Mouse (Mus musculus): ENCODE data around the gene Zgpat.

Gene Zgpat

DNA sequence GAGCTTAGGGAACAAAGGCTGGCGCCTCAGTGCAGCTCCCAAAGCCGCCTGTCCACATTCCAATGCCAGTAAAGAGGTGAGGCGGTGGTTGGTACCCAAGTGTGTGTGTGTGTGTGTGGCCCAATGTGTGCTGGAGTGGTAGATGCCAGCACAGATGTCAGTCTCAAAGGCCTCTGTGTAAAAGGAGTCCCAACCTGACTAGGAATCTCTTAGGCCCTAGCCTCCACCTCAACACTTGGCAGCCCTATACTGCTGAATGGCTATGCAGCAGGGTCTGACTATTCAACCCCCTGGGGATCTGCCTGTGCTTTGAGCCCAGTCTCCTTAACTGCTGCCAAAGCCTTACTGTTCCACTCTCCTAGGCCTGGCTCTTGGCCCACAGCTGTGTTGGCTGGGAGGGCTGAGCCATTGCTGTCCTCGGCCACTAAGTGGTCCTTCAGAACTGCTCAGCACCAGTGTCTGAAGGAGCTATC is 20.2 kb downstream of the Zgpat start:
- no peak for DNase-seq (ENCODE audit: low read depth in 1 of 2, low spot score in 2 of 2)

DNA sequence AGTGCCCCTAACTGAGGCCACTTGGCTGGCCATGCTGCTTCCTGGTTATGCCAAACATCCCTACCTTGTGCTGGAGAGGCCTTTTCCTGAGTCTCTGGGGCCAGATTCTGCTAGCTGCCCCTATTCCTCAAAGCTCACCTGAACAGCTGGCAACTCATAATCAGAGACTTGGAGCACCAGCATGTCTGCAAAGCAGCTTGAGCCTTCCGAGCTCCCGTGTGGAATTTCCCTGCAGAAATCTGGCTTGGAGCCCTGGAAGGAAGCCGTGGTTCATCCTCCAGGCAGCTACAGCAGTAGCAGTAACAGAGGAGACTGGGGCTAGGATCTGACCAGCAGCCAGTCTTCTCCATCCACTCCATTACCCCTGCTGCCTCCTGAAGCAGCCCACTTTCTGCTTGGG is 21.2 kb downstream of the Zgpat start:
- no peak for DNase-seq (ENCODE audit: low read depth in 1 of 2, low spot score in 2 of 2)

DNA sequence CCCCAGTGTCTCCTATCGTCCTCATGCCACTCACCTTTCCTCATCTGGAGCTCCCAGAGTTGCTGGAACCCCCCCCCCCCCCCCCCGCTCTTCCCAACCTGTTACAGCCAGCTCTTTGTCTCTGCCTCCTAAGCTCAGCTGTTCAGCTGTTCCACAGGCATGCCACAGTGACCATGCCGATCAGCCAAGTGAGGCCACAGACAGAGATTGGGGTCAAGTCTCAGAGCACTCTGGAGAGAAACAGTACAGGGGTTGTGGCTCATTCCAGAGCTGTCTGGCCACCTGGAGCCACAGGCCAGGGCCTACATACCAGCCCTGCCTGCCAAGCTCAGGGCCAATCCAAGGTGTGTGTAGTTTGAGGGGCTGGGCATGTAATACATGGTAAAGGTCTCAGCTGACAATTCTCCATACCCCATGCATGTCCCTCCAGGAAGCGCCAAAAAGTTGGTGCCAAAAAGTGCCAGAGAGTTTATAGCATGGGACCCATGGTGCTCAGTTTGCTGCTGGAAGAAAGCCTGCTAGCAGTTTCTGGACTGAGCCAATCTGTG is 22.0 kb downstream of the Zgpat start:
- no peak for DNase-seq (ENCODE audit: low read depth in 1 of 2, low spot score in 2 of 2)

DNA sequence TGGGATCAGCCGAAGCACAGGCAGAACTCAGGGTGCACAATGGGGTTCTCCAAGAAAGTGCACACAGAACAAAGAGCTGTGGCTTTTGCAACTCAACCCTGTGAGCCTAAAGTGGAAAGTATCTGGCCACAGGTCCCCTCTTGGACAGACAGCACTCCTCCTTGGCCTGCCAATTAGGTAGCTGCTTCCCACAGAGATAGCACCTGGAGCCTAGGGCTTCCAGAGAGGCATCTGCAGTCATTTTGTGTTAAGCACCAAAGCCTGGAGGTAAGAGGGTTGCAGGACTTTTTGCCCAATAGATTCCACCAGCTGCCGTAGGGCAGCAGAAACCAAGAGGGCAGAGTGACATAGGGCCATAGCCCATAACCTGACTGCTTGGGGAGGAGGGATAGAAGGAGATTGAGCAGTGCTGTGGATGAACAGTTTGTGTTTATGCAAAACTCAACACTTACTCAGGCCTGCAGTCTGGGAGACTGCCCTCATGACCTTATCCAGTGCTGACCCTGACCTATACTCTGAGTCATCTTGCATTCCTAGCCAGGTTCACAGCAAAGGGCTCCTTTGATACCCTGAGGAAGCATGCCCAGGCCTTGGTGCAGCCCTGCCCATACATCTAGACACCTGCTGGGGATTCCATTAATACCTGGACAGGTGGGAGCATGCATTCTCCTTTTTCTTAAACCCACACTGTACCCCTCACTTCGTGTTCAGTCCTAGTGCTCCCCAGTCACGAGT is 25.6 kb downstream of the Zgpat start:
- no peak for DNase-seq (ENCODE audit: low read depth in 1 of 2, low spot score in 2 of 2)

DNA sequence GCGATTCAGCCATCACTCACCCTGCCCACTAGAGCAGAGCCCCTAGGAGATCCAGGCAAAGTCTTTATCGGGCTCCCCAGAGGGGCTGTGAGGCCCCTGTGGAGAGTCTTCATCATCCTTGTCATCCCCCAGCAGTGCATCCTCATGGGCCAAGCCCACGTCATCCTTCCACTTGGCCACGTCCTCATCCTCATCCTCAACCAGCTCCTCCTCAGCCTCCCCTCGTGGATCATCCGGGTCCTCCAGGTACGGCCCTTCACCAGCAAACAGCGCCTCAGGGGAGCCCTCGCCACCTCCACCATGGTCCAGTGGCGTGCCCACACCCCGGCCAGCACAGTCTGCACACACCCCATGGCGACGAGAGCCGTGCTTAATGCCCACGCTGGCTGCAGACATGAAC is 26.3 kb downstream of the Zgpat start:
- no peak for DNase-seq (ENCODE audit: low read depth in 1 of 2, low spot score in 2 of 2)

DNA sequence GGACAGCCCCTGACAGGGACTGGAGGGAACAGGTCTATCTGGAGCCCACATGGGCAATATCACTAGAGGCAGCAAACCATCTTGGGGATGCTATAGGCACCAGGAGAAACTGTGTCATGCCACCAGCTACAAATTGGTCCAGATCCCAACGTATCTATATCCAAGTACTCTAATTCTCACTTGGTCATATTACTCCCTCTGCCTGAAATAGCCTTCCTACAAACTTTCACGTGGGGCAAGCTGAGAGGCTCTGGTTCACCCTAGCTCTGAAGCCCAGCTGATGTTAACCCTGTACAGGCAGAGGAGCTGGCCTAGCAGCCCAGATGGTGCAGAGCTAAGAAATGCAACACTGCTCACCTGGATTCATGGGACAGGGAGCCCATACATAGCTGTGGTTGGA is 26.8 kb downstream of the Zgpat start:
- DNase-seq (ENCODE audit: low read depth in 1 of 2, low spot score in 2 of 2) = no peak

DNA sequence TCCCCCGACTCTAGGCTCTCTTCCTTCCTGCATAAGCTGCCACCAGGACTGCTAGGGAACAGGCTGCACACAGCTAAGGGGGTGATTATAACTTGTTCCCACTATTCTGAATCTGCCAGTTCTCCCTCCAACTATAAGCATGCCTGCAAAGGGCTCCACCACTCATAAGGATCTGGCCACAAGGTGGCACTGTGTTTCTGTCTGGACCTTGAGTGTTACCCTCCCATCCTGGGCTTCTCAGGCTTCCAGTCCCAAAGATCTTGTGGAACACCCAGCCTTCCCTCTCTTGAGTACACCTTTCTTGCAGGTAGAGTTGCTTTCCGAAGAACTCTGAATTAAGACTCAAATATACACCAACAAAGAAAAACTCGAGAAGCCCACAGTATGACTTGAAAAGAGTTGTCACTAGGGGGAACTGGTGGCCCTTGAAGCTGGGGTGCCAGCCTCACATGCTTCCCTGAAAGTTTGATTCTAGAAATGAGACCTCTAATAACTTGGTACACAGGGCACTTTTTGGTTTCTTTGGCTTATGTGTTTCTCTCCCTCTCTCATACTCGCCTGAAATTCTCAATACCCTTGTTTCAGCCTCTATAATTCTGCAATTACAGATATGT is 28.0 kb downstream of the Zgpat start:
- DNase-seq (ENCODE audit: low read depth in 1 of 2, low spot score in 2 of 2) = peak; percentile 33 to 64

DNA sequence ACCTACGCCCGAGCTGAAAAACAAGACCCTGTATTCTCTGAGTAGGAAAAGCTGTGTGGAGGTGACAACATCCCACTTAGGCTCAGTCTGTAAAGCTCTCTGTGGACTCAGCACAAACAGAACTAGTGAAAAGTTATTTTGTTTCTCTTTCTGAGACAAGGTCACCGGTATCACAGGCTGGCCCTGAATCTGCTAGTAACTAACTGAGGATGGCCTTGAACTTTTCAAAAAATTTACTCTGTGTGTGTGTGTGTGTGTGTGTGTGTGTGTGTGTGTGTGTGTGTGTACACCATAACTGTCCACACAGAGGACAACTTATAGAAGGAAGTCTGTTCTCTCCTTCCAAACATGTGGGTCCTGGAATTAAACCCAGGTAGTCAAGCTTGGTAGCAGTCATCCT is 29.4 kb downstream of the Zgpat start:
- no peak for DNase-seq (ENCODE audit: low read depth in 1 of 2, low spot score in 2 of 2)

DNA sequence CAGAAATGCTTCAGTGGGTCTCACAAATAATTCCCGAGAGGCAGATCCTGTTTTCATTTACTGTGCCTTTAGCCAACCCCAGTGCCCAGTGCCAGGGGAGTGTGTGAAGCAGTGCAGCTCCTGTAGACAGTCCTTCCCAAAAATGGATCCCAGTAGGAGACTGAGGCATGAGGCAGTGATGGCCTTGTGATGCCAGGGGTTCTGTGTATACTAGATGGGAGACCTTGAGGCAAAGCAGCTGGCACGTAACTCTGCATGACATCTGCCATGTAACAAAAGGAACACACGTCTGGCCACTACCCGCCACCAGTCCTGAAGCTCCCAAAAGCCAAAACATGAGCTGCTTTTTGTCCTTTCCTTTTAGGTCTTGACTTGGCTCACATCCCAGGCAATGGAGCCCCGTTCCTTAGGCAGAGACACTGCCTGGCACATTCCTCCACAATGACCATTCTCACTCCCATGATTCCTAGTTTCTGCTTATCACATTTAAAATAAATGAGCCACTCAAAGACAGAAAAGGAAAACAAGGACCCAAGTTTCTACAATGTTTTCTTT is 32.6 kb downstream of the Zgpat start:
- DNase-seq (ENCODE audit: low read depth in 1 of 2, low spot score in 2 of 2) = no peak

DNA sequence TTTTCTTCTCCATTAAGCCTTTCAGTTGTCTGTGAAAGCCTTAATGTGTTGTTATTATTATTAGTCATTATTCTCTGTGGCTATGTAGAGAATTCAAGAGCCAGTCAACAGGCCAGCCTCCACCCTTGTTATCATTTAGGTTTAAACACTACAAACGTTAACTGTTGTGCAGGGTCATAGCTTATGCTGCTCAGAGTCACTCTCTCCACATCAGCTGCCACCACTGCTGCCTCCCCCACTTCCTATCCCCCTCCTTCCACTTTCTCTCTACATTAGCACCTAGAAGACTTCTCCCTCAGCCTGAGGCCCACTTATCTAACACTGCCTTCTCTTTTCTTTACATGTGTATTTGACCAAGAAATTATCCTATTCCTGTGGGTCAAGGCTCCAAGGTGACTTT is 36.8 kb downstream of the Zgpat start:
- no peak for DNase-seq (ENCODE audit: low read depth in 1 of 2, low spot score in 2 of 2)

DNA sequence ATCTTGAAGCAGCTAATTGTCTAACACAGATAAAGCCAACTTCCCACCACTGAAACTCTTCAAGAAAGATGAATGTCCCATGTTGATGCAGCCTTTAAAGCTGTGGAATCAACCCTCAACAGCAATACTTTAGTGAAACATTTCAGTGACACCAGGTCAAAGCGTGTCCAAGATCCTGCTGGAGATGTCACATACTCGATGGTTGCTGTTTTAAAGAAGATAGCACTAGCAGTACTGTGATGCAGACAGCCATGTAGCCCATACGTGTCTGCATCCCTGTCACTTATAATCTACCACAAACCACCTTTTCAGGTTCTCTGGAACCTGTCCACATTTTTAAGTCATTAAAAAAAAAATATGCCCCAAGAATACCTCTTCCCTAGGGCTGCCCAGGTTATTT is 39.0 kb downstream of the Zgpat start:
- DNase-seq (ENCODE audit: low read depth in 1 of 2, low spot score in 2 of 2) = no peak

DNA sequence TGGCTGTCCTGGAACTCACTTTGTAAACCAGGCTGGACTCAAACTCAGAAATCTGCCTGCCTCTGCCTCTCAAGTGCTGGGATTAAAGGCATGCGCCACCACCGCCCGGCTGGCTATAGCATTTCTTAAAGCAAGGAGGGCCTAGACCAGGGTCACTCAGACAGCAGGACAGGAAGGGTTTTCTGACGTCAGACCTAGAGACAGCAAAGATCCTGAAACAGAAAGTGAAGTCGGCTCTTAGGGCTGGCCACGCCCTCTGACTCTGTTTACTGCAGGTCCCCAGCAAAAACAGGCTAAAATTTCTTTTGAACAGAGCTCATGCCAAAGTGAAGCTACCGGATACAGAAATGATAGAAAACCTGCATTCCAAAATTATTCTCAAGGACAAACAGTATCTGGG is 44.9 kb downstream of the Zgpat start:
- DNase-seq (ENCODE audit: low read depth in 1 of 2, low spot score in 2 of 2) = no peak

DNA sequence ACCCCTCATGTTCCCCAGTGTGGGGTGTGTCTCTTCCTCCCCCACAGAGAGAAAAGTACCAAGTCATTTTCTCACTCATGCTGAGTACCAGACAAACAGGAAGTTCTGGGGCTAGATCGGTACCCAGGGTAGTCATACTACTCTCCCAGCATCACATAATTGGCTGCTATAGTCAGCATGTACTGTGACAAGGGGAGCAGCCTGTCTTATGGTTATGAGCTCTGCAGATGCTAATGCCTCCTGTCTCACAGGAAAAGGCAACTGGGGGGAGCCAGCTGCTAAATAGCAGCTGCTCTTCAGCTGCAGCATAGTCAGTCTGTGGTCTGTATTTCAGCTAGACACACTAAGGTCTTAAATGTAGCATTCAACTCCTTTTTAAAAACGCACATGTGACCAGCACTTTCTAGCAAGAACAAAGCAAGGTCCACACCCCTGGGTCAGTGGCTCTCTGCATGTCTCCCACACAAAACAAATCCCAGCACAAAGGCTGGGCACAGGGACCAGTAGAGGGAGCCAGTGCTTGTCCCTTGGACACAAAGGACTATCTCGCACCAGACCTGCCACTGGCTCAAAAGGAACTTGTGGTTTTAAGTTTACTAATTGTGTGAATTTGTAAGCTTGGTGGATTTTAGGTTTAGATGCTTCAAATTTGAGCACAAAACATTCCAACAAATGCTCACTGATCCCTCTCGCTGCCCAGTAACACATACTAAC is 46.2 kb downstream of the Zgpat start:
- DNase-seq (ENCODE audit: low read depth in 1 of 2, low spot score in 2 of 2) = peak; percentile 27 to 49

DNA sequence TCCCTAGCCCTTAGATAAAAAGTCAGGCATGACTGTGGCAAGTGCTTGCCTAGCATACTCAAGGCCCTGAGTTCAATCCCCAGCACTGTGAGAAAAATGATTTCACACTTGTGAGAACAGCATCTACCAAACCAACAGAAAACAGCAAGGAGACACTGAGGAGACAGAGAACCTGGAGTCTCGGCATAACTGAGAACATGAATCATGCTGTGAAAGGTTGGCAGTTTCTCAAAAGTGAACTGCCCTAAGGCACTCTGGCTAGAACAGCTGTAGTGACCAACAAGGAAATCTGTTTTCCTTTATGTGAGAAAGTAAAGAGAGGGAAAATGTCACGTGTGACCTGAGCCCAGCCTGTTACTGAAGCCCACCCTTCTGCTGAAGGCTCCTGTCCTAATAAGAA is 48.4 kb downstream of the Zgpat start:
- DNase-seq (ENCODE audit: low read depth in 1 of 2, low spot score in 2 of 2) = no peak

DNA sequence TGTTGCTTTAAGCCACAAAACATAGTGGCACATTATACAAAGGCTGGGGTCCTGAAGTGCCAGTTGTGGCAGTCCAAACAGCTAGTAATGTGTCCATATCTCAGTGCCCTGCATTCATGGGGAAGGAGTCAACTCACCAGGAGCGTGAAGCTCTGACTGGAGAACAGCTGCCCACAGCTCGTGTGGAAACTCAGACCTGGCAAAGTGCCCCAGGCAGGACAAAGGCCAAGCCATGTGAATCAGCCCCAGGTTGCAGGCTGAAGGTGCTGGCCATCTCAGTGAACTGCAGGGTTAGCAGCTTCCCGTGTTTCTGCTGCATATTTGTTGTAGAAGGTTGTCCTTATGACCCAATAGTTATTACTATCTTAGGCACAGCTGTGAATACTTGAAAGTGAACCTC is 51.2 kb downstream of the Zgpat start:
- no peak for DNase-seq (ENCODE audit: low read depth in 1 of 2, low spot score in 2 of 2)

DNA sequence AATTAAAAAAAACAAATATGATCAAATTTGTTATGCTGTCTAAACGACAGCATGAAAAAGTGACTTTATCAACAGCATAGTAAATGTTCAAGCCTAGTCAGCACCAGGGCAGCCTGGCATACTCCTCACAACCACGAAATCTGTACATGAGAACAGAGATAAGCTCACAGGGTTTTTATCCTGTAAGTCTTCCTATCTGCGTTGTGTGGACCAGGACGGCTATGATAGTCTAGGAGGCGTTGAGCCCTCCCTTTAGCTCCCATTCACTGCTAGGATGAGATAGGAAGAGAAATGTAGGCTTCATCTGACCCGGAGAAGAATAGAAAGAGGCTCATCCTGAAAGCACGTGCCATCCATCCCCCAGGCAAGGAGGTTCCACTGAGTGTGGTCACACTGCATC is 54.6 kb downstream of the Zgpat start:
- no peak for DNase-seq (ENCODE audit: low read depth in 1 of 2, low spot score in 2 of 2)

DNA sequence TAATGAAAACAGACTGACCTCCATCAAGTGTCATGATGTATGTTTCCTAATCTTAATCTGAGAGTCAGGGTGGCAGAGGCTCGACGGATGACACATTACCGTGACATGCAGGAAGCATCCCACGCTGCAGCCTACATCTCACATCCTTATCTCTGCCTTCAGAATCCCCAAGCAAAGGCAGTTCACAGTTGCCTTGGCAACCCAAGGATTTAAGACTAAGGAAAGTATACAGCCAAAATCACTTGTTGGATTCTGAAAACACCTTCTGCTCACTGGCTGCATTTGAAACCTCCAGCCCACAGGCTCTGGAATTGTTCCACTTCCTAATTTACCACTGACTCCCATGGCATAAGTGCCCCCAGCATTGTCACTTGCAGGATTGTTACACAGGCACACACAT is 55.7 kb downstream of the Zgpat start:
- DNase-seq (ENCODE audit: low read depth in 1 of 2, low spot score in 2 of 2) = no peak

DNA sequence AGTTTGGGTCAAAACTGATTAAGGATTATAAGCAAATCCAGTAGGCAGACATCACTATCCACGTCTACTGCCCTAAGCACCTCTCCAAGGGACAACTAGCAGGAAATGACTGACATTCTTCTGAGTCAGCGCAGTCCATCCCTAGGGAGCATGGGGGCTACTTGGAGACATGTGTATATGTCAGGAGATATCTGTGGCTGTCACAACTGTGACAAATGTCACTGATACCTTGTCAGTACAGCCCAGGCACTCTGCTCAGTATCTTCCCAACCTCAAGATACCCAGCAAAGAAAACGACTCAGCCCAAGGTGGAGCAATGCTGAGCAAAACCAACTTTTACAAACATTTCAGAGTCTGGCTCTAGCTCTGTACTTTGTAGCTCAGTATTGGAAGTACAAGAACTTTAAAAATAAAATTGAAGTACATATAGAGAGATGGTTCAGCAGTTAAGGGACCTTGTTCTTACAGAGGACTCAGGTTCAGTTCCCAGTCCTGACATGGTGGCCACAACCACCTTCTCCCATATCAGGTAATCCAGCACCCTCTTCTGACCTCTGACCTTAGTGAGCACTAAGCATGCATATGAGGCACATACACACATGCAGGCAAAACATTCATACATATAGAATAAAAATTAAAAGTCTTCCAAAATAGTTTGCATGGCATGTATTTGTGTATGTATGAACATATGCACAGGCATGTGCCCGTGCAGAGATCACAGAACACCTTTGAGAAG is 56.3 kb downstream of the Zgpat start:
- DNase-seq (ENCODE audit: low read depth in 1 of 2, low spot score in 2 of 2) = no peak

DNA sequence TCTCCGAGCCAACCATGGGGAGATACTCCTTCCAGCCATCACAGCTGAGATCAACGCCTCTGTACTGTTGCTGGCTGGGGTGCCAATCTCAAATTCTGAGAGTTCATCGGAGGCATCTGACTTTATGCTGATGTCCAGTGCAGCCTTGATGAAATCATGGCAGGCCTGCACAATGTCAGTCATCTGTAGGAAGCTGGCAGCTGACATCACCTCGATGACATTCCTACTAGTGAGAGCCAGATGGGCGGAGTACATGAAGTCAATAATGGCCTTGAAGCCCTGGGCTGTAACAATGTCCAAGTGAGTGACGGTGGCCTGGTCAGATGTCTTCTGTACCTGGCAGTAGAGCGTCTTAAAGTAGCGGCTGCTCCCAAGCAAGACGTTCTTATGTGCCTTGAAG is 59.1 kb downstream of the Zgpat start:
- DNase-seq (ENCODE audit: low read depth in 1 of 2, low spot score in 2 of 2) = no peak
